Mouse (Mus musculus) neural tube, embryonic 12.5 days (tissue): Measurements from ENCODE around the gene Pkn3. TPM values are rescaled to one million over a fixed set of nuclear protein-coding genes. Genes with fewer than 3 reads are reported as not detected.
"Not testable (repeated sequence)": the region's sequence is repeated elsewhere in the genome, so short reads cannot be mapped to it uniquely, and the experiment has no call there.

Source experiments
- ATAC-seq: fragments of 200-750 bp; cut with Nextera tagmentation; 2 replicates; pipeline ENCODE4 v1.8.0; 2017; ENCODE audit warnings: low read depth, mild to moderate bottlenecking, moderate TSS enrichment, moderate library complexity; ENCODE audit not compliant: low FRiP score
- H3K27ac ChIP-seq: fragments of 300-500 bp; sonication (generic); 2 replicates; pipeline ENCODE4 v1.5.1; 2016
- H3K27me3 ChIP-seq: fragments of 300-500 bp; sonication (generic); replicated peaks from 2 replicates; pipeline ENCODE4 v1.6.1; 2016; ENCODE audit warnings: mild to moderate bottlenecking
- H3K36me3 ChIP-seq: fragments of 300-500 bp; sonication (generic); 2 replicates; pipeline ENCODE4 v1.6.1; 2016; ENCODE audit warnings: mild to moderate bottlenecking
- H3K4me1 ChIP-seq: fragments of 300-500 bp; sonication (generic); 2 replicates; pipeline ENCODE4 v1.6.1; 2016
- H3K4me2 ChIP-seq: fragments of 300-500 bp; sonication (generic); replicated peaks from 2 replicates; pipeline ENCODE4 v1.6.1; 2016; ENCODE audit warnings: mild to moderate bottlenecking
- H3K4me3 ChIP-seq: fragments of 300-500 bp; sonication (generic); 2 replicates; pipeline ENCODE4 v1.5.1; 2016
- H3K9ac ChIP-seq: fragments of 300-500 bp; sonication (generic); 2 replicates; pipeline ENCODE4 v1.6.1; 2016; ENCODE audit warnings: mild to moderate bottlenecking
- H3K9me3 ChIP-seq: fragments of 300-500 bp; sonication (generic); 2 replicates; pipeline ENCODE4 v1.6.1; 2016; ENCODE audit warnings: mild to moderate bottlenecking
- whole genome bisulfite sequencing: fragments of 180-500 bp; shearing (Covaris S2); methylation state at CpG from one replicate; pipeline ENCODE4 v1.1.7; 2016; 5-methylcytosine and 5-hydroxymethylcytosine counted together
- polyA plus RNA-seq: library from polyadenylated mRNA; unstranded; fragments of >200 nt; fragmentation: Nextera tagmentation; extraction: Ambion mirVana; gene quantifications from 2 replicates; pipeline ENCODE4 v1.2.1, GENCODE M21; 2016

Pkn3 gene
- polyA plus RNA-seq, 1 experiment from 2014 or later: 6.9 TPM

DNA sequence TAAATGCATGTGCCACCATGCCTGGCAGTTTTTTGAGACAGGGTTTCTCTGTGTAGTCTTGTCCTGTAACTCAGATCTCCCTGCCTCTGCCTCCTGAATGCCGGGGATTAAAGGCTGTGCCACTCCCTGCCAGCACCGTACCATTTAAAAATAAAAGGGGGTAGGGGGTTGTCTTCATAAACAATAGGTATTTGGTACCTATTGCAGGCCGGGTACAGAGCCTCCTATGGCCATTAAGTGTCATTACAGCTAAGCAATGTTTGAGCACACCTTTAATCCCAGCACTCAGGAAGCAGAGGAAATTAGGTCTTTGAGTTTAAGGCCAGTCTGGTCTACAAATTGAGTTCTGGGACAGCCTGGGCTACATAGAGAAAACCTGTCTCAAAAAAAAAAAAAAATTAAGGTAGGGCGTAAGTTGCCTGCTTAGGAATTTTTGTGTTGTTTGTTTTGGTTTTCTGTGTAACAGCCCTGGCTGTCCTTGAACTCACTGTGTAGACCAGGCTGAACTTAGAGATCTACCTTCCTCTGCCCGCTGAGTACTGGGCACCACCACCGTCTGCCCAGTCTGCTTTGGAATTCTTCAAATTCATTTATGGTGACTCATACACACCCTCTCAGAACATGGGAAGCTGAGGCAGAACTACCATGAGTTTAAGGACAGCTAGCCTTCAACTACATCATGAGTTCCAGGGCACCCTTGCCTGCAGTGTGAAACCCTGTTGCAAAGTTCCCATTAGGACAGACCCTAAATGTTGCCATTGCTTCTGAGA, 25.3 kb upstream of the Pkn3 start:
- H3K27me3 ChIP-seq: no peaks in the 10 kb centered on the region
- no peak for ATAC-seq
- no peak overlapping the region for H3K4me3 ChIP-seq
- H3K9ac ChIP-seq: no peak overlapping the region
- H3K27ac ChIP-seq: no peak overlapping the region
- no peak overlapping the region for H3K4me2 ChIP-seq
- no peaks in the 10 kb centered on the region for H3K9me3 ChIP-seq
- 0 out of 2 replicates have a peak, but pooled peaks cover under 1% of the 10 kb centered on the region for H3K36me3 ChIP-seq
- H3K4me1 ChIP-seq: peaks cover 6% of the 10 kb centered on the region; the same call in 1 of the 2 replicates
- WGBS: 45% methylated on average over 6 of the region's 6 CpGs

DNA sequence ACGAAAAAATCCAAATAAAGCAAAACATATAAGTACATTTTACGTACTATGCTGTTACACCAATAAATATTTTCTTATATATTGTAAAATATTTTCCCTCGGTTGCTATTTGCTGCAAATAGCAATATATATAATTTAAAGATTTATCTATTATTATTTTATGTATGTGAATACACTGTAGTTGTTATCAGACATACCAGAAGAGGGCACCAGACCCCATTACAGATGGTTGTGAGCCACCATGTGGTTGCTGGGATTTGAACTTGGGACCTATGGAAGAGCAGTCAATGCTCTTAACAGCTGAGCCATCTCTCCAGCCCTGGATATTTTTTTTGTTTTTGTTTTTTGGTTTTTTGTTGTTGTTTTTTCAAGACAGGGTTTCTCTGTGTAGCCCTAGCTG, 22.2 kb upstream of the Pkn3 start:
- not testable (repeated sequence) for H3K27ac ChIP-seq, H3K4me2 ChIP-seq, H3K27me3 ChIP-seq, H3K4me1 ChIP-seq, H3K4me3 ChIP-seq, H3K9me3 ChIP-seq, ATAC-seq, H3K9ac ChIP-seq, H3K36me3 ChIP-seq
- WGBS: 98% methylated on average over 3 of the region's 3 CpGs

DNA sequence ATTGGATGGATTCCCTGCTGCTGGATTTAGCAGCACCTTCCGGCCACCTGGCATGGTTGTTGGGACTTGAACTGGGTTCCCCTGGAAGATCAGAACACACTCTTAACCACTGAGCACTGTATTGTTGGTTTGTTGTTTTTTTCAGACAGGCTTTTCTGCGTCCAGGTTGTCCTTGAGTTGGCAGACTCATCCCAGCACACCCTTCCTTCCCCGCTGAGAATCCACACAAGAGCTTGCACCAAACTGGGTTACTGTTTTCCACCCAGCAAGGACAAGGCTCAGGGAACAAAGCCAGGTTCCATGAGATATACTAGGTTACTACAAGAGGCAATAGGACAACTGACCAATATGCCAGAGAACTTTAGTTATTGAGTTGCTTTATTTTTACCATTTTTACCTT, 20.7 kb upstream of the Pkn3 start:
- Histone ChIP-seq H3K9ac (no peak overlapping the region), H3K9me3 (no peaks in the 10 kb centered on the region), H3K27ac (no peak overlapping the region), H3K4me3 (no peak overlapping the region), H3K36me3 (no peaks in the 10 kb centered on the region), H3K4me1 (peaks cover 10% of the 10 kb centered on the region), H3K4me2 (no peak overlapping the region), H3K27me3 (no peaks in the 10 kb centered on the region)
- WGBS: 80% methylated on average over 3 of the region's 3 CpGs
- no peak for ATAC-seq

DNA sequence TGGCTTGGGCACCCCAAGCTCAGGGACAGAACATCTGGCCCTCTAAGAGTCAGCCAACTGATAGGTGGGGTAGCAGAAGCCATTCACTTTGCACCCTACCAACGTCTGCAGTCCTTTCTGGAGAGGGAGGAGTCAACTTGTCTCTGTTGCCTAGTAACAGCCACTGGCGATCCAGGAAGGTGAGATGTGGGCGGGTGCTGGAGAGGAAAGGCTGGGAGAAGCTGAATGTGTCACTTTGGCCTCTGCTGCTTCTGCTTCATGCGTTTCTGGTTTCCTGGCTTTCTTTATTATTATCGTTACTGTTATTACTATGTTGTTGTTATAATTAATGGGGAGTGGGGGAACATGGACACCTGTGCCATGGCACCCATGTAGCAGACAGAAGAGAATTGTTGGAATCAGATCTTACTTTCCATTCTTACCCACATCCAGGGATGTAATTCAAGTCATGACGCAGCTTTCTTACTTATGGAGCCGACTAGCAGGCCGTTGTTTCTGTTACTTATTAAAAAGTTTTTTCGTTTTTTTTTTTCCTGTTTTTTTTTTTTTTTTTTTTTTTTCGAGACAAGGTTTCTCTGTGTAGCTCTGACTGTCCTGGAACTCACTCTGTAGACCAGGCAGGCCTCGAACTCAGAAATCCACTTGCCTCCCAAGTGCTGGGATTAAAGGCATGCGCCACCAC, 20.1 kb upstream of the Pkn3 start, which contains the start of gene Set:
Set (plus strand) TSS at position 156 of the 682 bp plus-strand sequence.
- Histone ChIP-seq H3K4me1 (peaks cover 11% of the 10 kb centered on the region), H3K4me2 (no peak within 1 kb of the TSS), H3K27ac (no peak within 1 kb of the TSS), H3K4me3 (no peak within 1 kb of the TSS), H3K27me3 (no peaks in the 10 kb centered on the region), H3K36me3 (no peaks in the 10 kb centered on the region), H3K9ac (no peak within 1 kb of the TSS), H3K9me3 (no peaks in the 10 kb centered on the region)
- WGBS: 48% methylated on average over 12 of the region's 12 CpGs
- ATAC-seq: no peak

DNA sequence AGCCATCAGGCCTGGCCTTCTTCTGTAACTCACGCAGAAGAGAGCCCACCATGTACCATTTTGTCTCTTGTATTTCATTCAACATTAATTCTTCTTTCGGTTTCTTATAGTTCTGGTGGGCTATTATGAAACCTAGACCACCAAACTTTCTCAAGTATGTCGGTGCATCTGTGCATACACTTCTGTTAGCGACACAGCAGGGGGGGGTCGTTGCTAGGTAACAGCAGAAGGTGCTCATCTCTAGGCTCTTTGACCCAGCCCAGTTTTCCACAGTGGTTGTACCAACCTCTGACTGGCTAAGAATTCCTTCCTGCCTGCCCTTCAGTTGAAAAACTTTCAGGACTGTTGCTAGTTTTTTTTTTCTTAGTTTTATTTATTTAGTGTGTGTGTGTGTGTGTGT, 19.1 kb upstream of the Pkn3 start:
- Histone ChIP-seq H3K27ac (no peak overlapping the region), H3K27me3 (no peaks in the 10 kb centered on the region), H3K9ac (no peak overlapping the region), H3K9me3 (no peaks in the 10 kb centered on the region), H3K4me2 (no peak overlapping the region), H3K36me3 (no peaks in the 10 kb centered on the region), H3K4me3 (no peak overlapping the region), H3K4me1 (peaks cover 20% of the 10 kb centered on the region)
- ATAC-seq: no peak
- WGBS: 27% methylated on average over 5 of the region's 5 CpGs

DNA sequence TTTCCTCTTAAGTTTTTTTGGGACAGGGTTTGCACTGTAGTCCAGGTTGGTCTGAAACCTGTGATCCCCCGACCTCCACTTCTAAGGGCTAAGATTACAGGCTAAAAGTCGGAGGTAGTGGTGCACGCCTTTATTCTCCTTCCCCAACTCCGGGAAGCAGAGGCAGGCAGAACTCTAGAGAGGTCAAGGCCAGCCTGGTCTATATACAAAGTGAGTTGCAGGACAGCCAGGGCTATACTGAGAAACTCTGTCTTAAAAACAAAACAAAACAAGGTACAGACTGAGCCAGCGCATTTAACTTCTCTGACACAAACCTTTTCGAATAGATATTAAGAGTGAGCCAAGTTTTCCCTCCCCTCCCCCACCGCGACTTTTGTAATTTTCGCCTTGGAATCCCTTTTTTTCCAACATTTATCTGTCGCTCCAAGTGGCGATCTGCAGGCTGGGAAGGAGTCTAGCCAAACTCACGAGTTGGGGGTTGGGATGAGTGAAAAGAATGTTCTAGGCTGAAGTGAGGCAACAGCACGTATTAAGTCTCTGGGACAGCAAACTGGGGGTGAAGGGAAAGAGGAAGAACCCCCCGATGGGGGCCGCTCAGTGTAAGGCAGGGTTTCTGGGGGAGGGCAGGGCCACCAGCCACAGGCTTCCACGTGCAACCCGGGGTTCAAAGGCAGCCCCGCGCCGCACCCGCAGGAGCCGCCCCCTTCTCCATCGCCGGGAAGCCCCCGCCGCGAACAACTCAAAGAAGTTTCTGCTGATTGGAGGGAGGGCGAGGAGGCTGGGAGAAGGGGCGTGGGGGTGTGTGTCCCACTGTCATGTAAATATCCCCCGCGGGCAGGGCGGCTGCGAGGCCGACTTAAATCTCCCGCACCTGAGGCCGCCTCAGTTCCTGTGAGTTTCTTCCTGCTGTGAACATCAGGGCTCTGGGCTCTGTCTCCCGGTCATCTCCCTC, 16.0 kb upstream of the Pkn3 start:
- Histone ChIP-seq H3K4me3 (peak overlapping the region; percentile 53), H3K9me3 (no peaks in the 10 kb centered on the region), H3K9ac (peak overlapping the region; percentile 65), H3K27ac (no peak overlapping the region), H3K4me1 (peaks cover 34% of the 10 kb centered on the region), H3K27me3 (no peaks in the 10 kb centered on the region), H3K36me3 (no peaks in the 10 kb centered on the region), H3K4me2 (peak overlapping the region; percentile 91)
- peak; percentile 13; the same call in 1 of the 2 replicates for ATAC-seq
- WGBS: 8% methylated on average over 37 of the region's 37 CpGs

DNA sequence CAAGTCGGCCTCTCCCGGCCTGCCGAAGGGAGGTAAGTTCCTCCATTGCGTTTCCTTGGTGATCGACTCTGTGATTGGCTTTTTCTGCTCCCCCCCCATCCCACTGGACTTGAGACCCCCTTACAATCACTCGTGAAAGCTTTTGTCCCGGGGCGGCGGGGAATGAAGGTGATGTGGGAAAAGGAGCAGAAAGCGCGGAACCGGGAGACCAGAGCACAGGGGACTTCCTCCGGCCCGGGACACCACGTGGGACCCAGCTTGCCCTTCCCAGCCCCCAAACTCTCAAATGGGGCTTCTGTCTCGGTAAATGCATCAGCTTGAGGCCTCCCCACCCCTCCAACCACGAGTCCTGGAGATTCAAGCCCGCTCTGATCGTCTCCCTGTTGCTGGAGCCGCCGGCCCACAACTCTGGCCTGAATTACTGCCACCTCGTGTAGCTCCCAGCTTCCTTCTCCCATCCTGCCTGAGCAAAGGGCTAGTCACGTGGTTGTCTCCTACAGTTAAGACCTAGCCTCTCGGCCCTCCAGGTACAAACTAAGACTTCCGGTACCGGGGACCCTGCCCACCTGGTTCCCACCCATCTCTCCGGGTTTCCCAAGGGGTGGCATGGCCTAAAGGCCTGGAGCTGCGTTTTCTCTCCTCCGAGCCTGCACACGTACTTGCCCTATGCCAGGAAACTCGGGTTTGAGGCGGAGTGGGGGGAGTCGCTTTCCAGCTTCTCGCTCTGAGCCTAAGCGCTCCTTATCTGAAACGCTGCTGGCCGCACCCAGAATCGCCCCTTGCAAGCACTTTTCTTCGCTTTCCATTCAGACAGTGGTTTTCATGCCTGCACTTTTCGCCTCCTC, 15.0 kb upstream of the Pkn3 start:
- H3K9me3 ChIP-seq: no peaks in the 10 kb centered on the region
- WGBS: under 1% methylated on average over 40 of the region's 40 CpGs
- H3K4me3 ChIP-seq: peak overlapping the region; percentile 53
- peak overlapping the region; percentile 91 for H3K4me2 ChIP-seq
- no peak for ATAC-seq
- peaks cover 31% of the 10 kb centered on the region for H3K4me1 ChIP-seq
- no peaks in the 10 kb centered on the region for H3K27me3 ChIP-seq
- no peaks in the 10 kb centered on the region for H3K36me3 ChIP-seq
- H3K9ac ChIP-seq: peak overlapping the region; percentile 65
- H3K27ac ChIP-seq: peak overlapping the region; percentile 46; the same call in 1 of the 2 replicates

DNA sequence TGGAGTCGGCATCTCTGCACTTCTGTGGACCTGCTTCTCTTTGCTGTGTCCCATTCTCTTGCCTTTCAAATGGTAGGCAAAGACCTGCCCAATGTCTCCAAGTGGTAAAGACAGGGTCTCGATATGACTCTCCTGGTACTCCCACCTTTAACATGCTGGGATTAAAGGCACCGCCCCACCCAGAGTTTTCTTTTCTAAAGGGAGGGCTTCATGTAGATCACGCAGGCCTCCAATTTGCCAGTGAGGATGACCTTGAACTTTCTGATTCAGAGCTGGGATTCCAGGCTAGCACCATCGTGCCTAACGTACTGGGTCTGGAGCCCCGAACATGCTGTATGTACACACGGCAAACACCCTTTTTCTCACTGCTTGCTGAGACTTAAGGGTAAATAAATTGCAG, 14.2 kb upstream of the Pkn3 start:
- peak overlapping the region; percentile 53 for H3K4me3 ChIP-seq
- no peaks in the 10 kb centered on the region for H3K9me3 ChIP-seq
- 3% methylated on average over 8 of the region's 8 CpGs for WGBS
- peak overlapping the region; percentile 91 for H3K4me2 ChIP-seq
- H3K27ac ChIP-seq: no peak overlapping the region
- no peak for ATAC-seq
- peaks cover 2% of the 10 kb centered on the region for H3K36me3 ChIP-seq
- no peaks in the 10 kb centered on the region for H3K27me3 ChIP-seq
- peak overlapping the region; percentile 65 for H3K9ac ChIP-seq
- peaks cover 36% of the 10 kb centered on the region for H3K4me1 ChIP-seq

DNA sequence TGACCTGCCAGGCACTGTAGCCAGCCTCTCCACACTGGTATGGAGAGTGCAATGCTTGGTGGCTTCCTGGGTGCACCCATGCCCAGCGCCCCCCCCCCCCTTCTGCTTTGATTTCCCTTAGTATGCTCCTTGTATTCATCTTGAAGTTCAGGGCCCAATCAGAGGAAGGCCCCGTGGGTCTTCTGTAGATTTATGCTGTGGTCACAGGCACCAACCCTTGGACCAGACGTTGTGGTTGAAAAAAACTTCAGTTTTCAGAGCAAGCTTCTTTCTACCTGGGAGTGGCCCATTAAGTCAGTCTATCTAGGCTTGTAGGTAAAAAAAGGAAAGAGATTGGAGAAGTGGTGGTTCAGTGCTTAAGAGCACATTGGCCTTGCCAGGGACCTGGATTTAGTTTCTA, 13.7 kb upstream of the Pkn3 start:
- 7% methylated on average over 2 of the region's 3 CpGs for WGBS
- Histone ChIP-seq H3K4me3 (peak overlapping the region; percentile 53; the same call in 1 of the 2 replicates), H3K9ac (no peak overlapping the region), H3K27ac (no peak overlapping the region), H3K36me3 (peaks cover 6% of the 10 kb centered on the region), H3K4me1 (peaks cover 41% of the 10 kb centered on the region), H3K4me2 (peak overlapping the region; percentile 91), H3K27me3 (no peaks in the 10 kb centered on the region), H3K9me3 (no peaks in the 10 kb centered on the region)
- no peak for ATAC-seq

DNA sequence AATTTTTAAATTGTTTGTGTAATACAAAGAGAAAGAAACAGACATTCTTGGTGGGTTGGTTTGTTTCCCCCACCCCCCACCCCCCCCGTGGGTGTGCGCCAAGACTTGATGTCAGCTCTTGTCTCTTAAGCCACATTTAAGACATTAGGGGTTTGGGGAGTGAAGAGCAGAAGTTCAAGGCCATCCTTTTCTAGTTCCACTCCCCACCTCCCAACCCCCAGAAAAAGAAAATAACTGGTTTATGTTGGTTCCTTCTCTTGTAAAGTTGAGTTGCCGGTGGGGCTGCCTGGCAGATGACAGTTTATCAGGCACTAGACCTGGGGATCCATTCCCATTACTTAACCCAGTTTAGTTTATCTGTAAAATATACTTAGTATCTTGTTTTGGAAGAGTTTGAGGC, 13.2 kb upstream of the Pkn3 start:
- Histone ChIP-seq H3K4me2 (peak overlapping the region; percentile 91), H3K27ac (no peak overlapping the region), H3K9me3 (no peaks in the 10 kb centered on the region), H3K27me3 (no peaks in the 10 kb centered on the region), H3K4me3 (no peak overlapping the region), H3K9ac (no peak overlapping the region), H3K36me3 (peaks cover 10% of the 10 kb centered on the region), H3K4me1 (peaks cover 41% of the 10 kb centered on the region)
- ATAC-seq: no peak
- 34% methylated on average over 3 of the region's 3 CpGs for WGBS
